Mouse (Mus musculus) forebrain, embryonic 16.5 days (tissue): ENCODE data around the gene Gm5148. TPM values are rescaled to one million over a fixed set of nuclear protein-coding genes. Genes with fewer than 3 reads are reported as not detected.

ENCODE experiments used
- ATAC-seq: fragments of 200-750 bp; cut with Nextera tagmentation; 2 replicates; pipeline ENCODE4 v1.8.0; 2017; ENCODE audit warnings: mild to moderate bottlenecking, moderate library complexity
- H3K27ac ChIP-seq: fragments of 300-500 bp; sonication (generic); 2 replicates; pipeline ENCODE4 v1.5.1; 2014; ENCODE audit warnings: low read length, control low read depth
- H3K27me3 ChIP-seq: fragments of 300-500 bp; sonication (generic); replicated peaks from 2 replicates; pipeline ENCODE4 v1.6.1; 2014; ENCODE audit warnings: low read length; ENCODE audit not compliant: control insufficient read depth, insufficient read depth
- H3K36me3 ChIP-seq: fragments of 300-500 bp; sonication (generic); 2 replicates; pipeline ENCODE4 v1.6.1; 2014; ENCODE audit not compliant: control insufficient read depth, insufficient read depth
- H3K4me1 ChIP-seq: fragments of 300-500 bp; sonication (generic); replicated peaks from 2 replicates; pipeline ENCODE4 v1.6.1; 2014; ENCODE audit warnings: low read length; ENCODE audit not compliant: control insufficient read depth, insufficient read depth
- H3K4me2 ChIP-seq: fragments of 300-500 bp; sonication (generic); 2 replicates; pipeline ENCODE4 v1.6.1; 2014; ENCODE audit warnings: mild to moderate bottlenecking, low read length, control low read depth
- H3K4me3 ChIP-seq: fragments of 300-500 bp; sonication (generic); replicated peaks from 2 replicates; pipeline ENCODE4 v1.5.1; 2014; ENCODE audit warnings: mild to moderate bottlenecking, low read length, control low read depth
- H3K9ac ChIP-seq: fragments of 300-500 bp; sonication (generic); replicated peaks from 2 replicates; pipeline ENCODE4 v1.6.1; 2014; ENCODE audit warnings: low read depth, low read length, control low read depth
- H3K9me3 ChIP-seq: fragments of 300-500 bp; sonication (generic); 2 replicates; pipeline ENCODE4 v1.6.1; 2016; ENCODE audit warnings: low read length; ENCODE audit not compliant: control insufficient read depth
- WGBS: fragments of 180-500 bp; shearing (Covaris S2); extraction: QIAGEN DNeasy Blood & Tissue Kit; methylation state at CpG from one replicate; pipeline ENCODE4 v1.1.7; 2014; 5-methylcytosine and 5-hydroxymethylcytosine counted together
- polyA plus RNA-seq: library from polyadenylated mRNA; unstranded; fragments of >200 nt; fragmentation: Nextera tagmentation; extraction: Ambion mirVana; gene quantifications from 2 replicates; pipeline ENCODE4 v1.2.1, GENCODE M21; 2015

Gm5148 gene
- polyA plus RNA-seq: 5.1 and 6.1 TPM in 2 replicates

GRCm38 (mm10) chr3:37724171-37724804 is at the start of gene Gm5148:
TSS of gene Gm5148 (minus strand) at chr3:37724490.
- Histone ChIP-seq H3K4me1 (peaks cover 21% of the 10 kb centered on the region), H3K27ac (peak within 1 kb of the TSS; percentile 26; the same call in 1 of the 2 replicates), H3K4me3 (peak within 1 kb of the TSS; percentile 49), H3K9me3 (no peaks in the 10 kb centered on the region), H3K9ac (peak within 1 kb of the TSS; percentile 62), H3K4me2 (peak within 1 kb of the TSS; percentile 85), H3K36me3 (no peaks in the 10 kb centered on the region), H3K27me3 (no peaks in the 10 kb centered on the region)
- WGBS: 3% methylated on average over 24 of the region's 24 CpGs
- peak; percentile 59 for ATAC-seq

GRCm38 (mm10) chr3:37770951-37771350 is 46.7 kb upstream of the Gm5148 start:
- Histone ChIP-seq H3K27ac (no peak overlapping the region), H3K9me3 (no peaks in the 10 kb centered on the region), H3K27me3 (no peaks in the 10 kb centered on the region; the same call in 1 of the 2 replicates), H3K4me2 (no peak overlapping the region), H3K36me3 (no peaks in the 10 kb centered on the region), H3K4me1 (peaks cover 12% of the 10 kb centered on the region), H3K4me3 (no peak overlapping the region), H3K9ac (no peak overlapping the region)
- ATAC-seq: no peak

GRCm38 (mm10) chr3:37769268-37769756 is 45.0 kb upstream of the Gm5148 start:
- 8% methylated on average over 5 of the region's 5 CpGs for WGBS
- ATAC-seq: peak; percentile 88
- H3K4me3 ChIP-seq: no peak overlapping the region
- H3K27ac ChIP-seq: peak overlapping the region; percentile 61
- peak overlapping the region; percentile 12; the same call in 1 of the 2 replicates for H3K4me2 ChIP-seq
- no peak overlapping the region for H3K9ac ChIP-seq
- peaks cover 12% of the 10 kb centered on the region for H3K4me1 ChIP-seq
- H3K27me3 ChIP-seq: no peaks in the 10 kb centered on the region
- H3K36me3 ChIP-seq: no peaks in the 10 kb centered on the region
- no peaks in the 10 kb centered on the region for H3K9me3 ChIP-seq

- WGBS: 71% methylated on average over 12 of the region's 12 CpGs
- Histone ChIP-seq H3K9me3 (no peaks in the 10 kb centered on the region), H3K4me1 (peaks cover 12% of the 10 kb centered on the region), H3K36me3 (no peaks in the 10 kb centered on the region), H3K9ac (no peak overlapping the region), H3K4me3 (no peak overlapping the region), H3K4me2 (no peak overlapping the region), H3K27me3 (no peaks in the 10 kb centered on the region), H3K27ac (no peak overlapping the region)
- ATAC-seq: no peak
Measured at GRCm38 (mm10) chr3:37767147-37768015, 43.1 kb upstream of the Gm5148 start.

GRCm38 (mm10) chr3:37766628-37767027 is 42.3 kb upstream of the Gm5148 start:
- Histone ChIP-seq H3K27ac (no peak overlapping the region), H3K36me3 (no peaks in the 10 kb centered on the region), H3K9ac (no peak overlapping the region), H3K9me3 (no peaks in the 10 kb centered on the region), H3K27me3 (no peaks in the 10 kb centered on the region), H3K4me3 (no peak overlapping the region), H3K4me2 (no peak overlapping the region), H3K4me1 (peaks cover 12% of the 10 kb centered on the region)
- 74% methylated on average over 4 of the region's 4 CpGs for whole genome bisulfite sequencing
- ATAC-seq: no peak

- 86% methylated on average over 5 of the region's 5 CpGs for WGBS
Measured at GRCm38 (mm10) chr3:37765971-37766370, 41.7 kb upstream of the Gm5148 start.

GRCm38 (mm10) chr3:37765275-37765674 is 41.0 kb upstream of the Gm5148 start:
- ATAC-seq: no peak
- Histone ChIP-seq H3K9me3 (no peaks in the 10 kb centered on the region), H3K27me3 (no peaks in the 10 kb centered on the region), H3K4me3 (no peak overlapping the region), H3K4me2 (no peak overlapping the region), H3K36me3 (no peaks in the 10 kb centered on the region), H3K4me1 (peaks cover 12% of the 10 kb centered on the region), H3K27ac (no peak overlapping the region), H3K9ac (no peak overlapping the region)
- 90% methylated on average over 3 of the region's 3 CpGs for WGBS

More at GRCm38 (mm10) chr3:37765971-37766370, 41.7 kb upstream of the Gm5148 start:
- Histone ChIP-seq H3K4me2 (no peak overlapping the region), H3K27ac (no peak overlapping the region), H3K9ac (no peak overlapping the region), H3K9me3 (no peaks in the 10 kb centered on the region), H3K27me3 (no peaks in the 10 kb centered on the region), H3K4me3 (no peak overlapping the region), H3K4me1 (peaks cover 12% of the 10 kb centered on the region), H3K36me3 (no peaks in the 10 kb centered on the region)
- no peak for ATAC-seq

GRCm38 (mm10) chr3:37762303-37762702 is 38.0 kb upstream of the Gm5148 start:
- no peak for ATAC-seq
- Histone ChIP-seq H3K9me3 (peaks cover 4% of the 10 kb centered on the region; the same call in 1 of the 2 replicates), H3K4me2 (no peak overlapping the region), H3K36me3 (no peaks in the 10 kb centered on the region), H3K9ac (no peak overlapping the region), H3K4me3 (no peak overlapping the region), H3K4me1 (peaks cover 9% of the 10 kb centered on the region), H3K27ac (no peak overlapping the region), H3K27me3 (no peaks in the 10 kb centered on the region)
- WGBS: 88% methylated on average over 3 of the region's 3 CpGs

GRCm38 (mm10) chr3:37761741-37762140 is 37.5 kb upstream of the Gm5148 start:
- WGBS: 24% methylated on average over 5 of the region's 5 CpGs
- Histone ChIP-seq H3K36me3 (no peaks in the 10 kb centered on the region), H3K9me3 (peaks cover 4% of the 10 kb centered on the region; the same call in 1 of the 2 replicates), H3K4me2 (no peak overlapping the region), H3K27me3 (no peaks in the 10 kb centered on the region), H3K27ac (no peak overlapping the region), H3K4me3 (no peak overlapping the region), H3K9ac (no peak overlapping the region), H3K4me1 (peaks cover 9% of the 10 kb centered on the region)
- no peak for ATAC-seq
